Mouse (Mus musculus) intestine, embryonic 16.5 days (tissue): ENCODE data around the gene Zfp462. TPM values are rescaled to one million over a fixed set of nuclear protein-coding genes. Genes with fewer than 3 reads are reported as not detected.

Experiments used
- ATAC-seq: fragments of 200-750 bp; cut with Nextera tagmentation; 2 replicates; pipeline ENCODE4 v1.8.0; 2017; ENCODE audit warnings: moderate TSS enrichment, moderate library complexity
- H3K27ac ChIP-seq: fragments of 300-500 bp; sonication (generic); 2 replicates; pipeline ENCODE4 v1.5.1; 2014; ENCODE audit warnings: mild to moderate bottlenecking, low read length
- H3K27me3 ChIP-seq: fragments of 300-500 bp; sonication (generic); replicated peaks from 2 replicates; pipeline ENCODE4 v1.6.1; 2014; ENCODE audit warnings: low read length, control low read depth, mixed read lengths; ENCODE audit not compliant: control insufficient read depth, insufficient read depth
- H3K36me3 ChIP-seq: fragments of 300-500 bp; sonication (generic); 2 replicates; pipeline ENCODE4 v1.6.1; 2014; ENCODE audit warnings: low read length, control low read depth; ENCODE audit not compliant: control insufficient read depth, insufficient read depth
- H3K4me1 ChIP-seq: fragments of 300-500 bp; sonication (generic); 2 replicates; pipeline ENCODE4 v1.6.1; 2014; ENCODE audit warnings: low read length, control low read depth, mixed read lengths; ENCODE audit not compliant: control insufficient read depth, insufficient read depth
- H3K4me2 ChIP-seq: fragments of 300-500 bp; sonication (generic); 2 replicates; pipeline ENCODE4 v1.6.1; 2014; ENCODE audit warnings: low read depth, low read length, control low read depth
- H3K4me3 ChIP-seq: fragments of 300-500 bp; sonication (generic); 2 replicates; pipeline ENCODE4 v1.5.1; 2014; ENCODE audit warnings: mild to moderate bottlenecking, low read length
- H3K9ac ChIP-seq: fragments of 300-500 bp; sonication (generic); 2 replicates; pipeline ENCODE4 v1.6.1; 2014; ENCODE audit warnings: low read depth, low read length
- H3K9me3 ChIP-seq: fragments of 300-500 bp; sonication (generic); 2 replicates; pipeline ENCODE4 v1.6.1; 2016; ENCODE audit warnings: low read length, control low read depth; ENCODE audit not compliant: control insufficient read depth
- WGBS: fragments of 180-500 bp; shearing (Covaris S2); extraction: QIAGEN DNeasy Blood & Tissue Kit; methylation state at CpG from one replicate; pipeline ENCODE4 v1.1.7; 2014; 5-methylcytosine and 5-hydroxymethylcytosine counted together
- polyA plus RNA-seq: library from polyadenylated mRNA; unstranded; fragments of >200 nt; fragmentation: Nextera tagmentation; extraction: Ambion mirVana; gene quantifications from 2 replicates; pipeline ENCODE4 v1.2.1, GENCODE M21; 2015

Zfp462 gene
- polyA plus RNA-seq, 1 experiment from 2014 or later = 2.2 TPM

- H3K36me3 ChIP-seq = peaks cover 29% of the 10 kb centered on the region
- ATAC-seq = 0 out of 2 replicates have a peak, but pooled peaks have one; percentile 23
- no peaks in the 10 kb centered on the region for H3K27me3 ChIP-seq
- H3K9ac ChIP-seq = no peak overlapping the region
- no peak overlapping the region for H3K4me3 ChIP-seq
- H3K4me2 ChIP-seq = no peak overlapping the region
- H3K27ac ChIP-seq = no peak overlapping the region
- 0 out of 2 replicates have a peak, but pooled peaks cover 5% of the 10 kb centered on the region for H3K4me1 ChIP-seq
- WGBS = 71% methylated on average over 16 of the region's 16 CpGs
- H3K9me3 ChIP-seq = no peaks in the 10 kb centered on the region
Observed at GRCm38 (mm10) chr4:55013563-55014248, 68.9 kb downstream of the Zfp462 start.

- Histone ChIP-seq H3K9me3 (no peaks in the 10 kb centered on the region), H3K4me2 (no peak overlapping the region), H3K9ac (no peak overlapping the region), H3K4me3 (no peak overlapping the region), H3K27me3 (no peaks in the 10 kb centered on the region), H3K27ac (peak overlapping the region; percentile 61), H3K36me3 (peaks cover 19% of the 10 kb centered on the region), H3K4me1 (0 out of 2 replicates have a peak, but pooled peaks cover 5% of the 10 kb centered on the region)
- peak; percentile 90 for ATAC-seq
- 77% methylated on average over 13 of the region's 13 CpGs for WGBS
Observed at GRCm38 (mm10) chr4:55014731-55015463, 70.0 kb downstream of the Zfp462 start.

- peaks cover 15% of the 10 kb centered on the region for H3K36me3 ChIP-seq
- H3K9me3 ChIP-seq = no peaks in the 10 kb centered on the region
- H3K4me1 ChIP-seq = 0 out of 2 replicates have a peak, but pooled peaks cover 5% of the 10 kb centered on the region
- no peak overlapping the region for H3K9ac ChIP-seq
- whole genome bisulfite sequencing = 78% methylated on average over 2 of the region's 2 CpGs
- H3K4me3 ChIP-seq = no peak overlapping the region
- H3K27me3 ChIP-seq = no peaks in the 10 kb centered on the region
- peak; percentile 65 for ATAC-seq
- no peak overlapping the region for H3K4me2 ChIP-seq
- peak overlapping the region; percentile 61 for H3K27ac ChIP-seq
Observed at GRCm38 (mm10) chr4:55015517-55015916, 70.7 kb downstream of the Zfp462 start.

- H3K4me2 ChIP-seq = no peak overlapping the region
- H3K4me1 ChIP-seq = no peaks in the 10 kb centered on the region
- peak; percentile 42; the same call in 1 of the 2 replicates for ATAC-seq
- H3K27ac ChIP-seq = peak overlapping the region; percentile 47; the same call in 1 of the 2 replicates
- H3K36me3 ChIP-seq = peaks cover 11% of the 10 kb centered on the region; the same call in 1 of the 2 replicates
- H3K9me3 ChIP-seq = no peaks in the 10 kb centered on the region
- H3K4me3 ChIP-seq = no peak overlapping the region
- no peaks in the 10 kb centered on the region for H3K27me3 ChIP-seq
- H3K9ac ChIP-seq = no peak overlapping the region
- WGBS = 69% methylated on average over 10 of the region's 10 CpGs
Observed at GRCm38 (mm10) chr4:55026109-55026646, 81.3 kb downstream of the Zfp462 start.

- no peak overlapping the region for H3K4me3 ChIP-seq
- H3K9me3 ChIP-seq = no peaks in the 10 kb centered on the region
- H3K27ac ChIP-seq = no peak overlapping the region
- H3K27me3 ChIP-seq = no peaks in the 10 kb centered on the region
- H3K36me3 ChIP-seq = 0 out of 2 replicates have a peak, but pooled peaks cover 4% of the 10 kb centered on the region
- 86% methylated on average over 5 of the region's 5 CpGs for WGBS
- 0 out of 2 replicates have a peak, but pooled peaks cover 2% of the 10 kb centered on the region for H3K4me1 ChIP-seq
- H3K9ac ChIP-seq = no peak overlapping the region
- no peak for ATAC-seq
- H3K4me2 ChIP-seq = no peak overlapping the region
Observed at GRCm38 (mm10) chr4:55030401-55030800, 85.6 kb downstream of the Zfp462 start.

GRCm38 (mm10) chr4:55032317-55032930 lies 87.6 kb downstream of the Zfp462 start:
- Histone ChIP-seq H3K4me3 (no peak overlapping the region), H3K27me3 (no peaks in the 10 kb centered on the region), H3K9ac (no peak overlapping the region), H3K36me3 (0 out of 2 replicates have a peak, but pooled peaks cover 4% of the 10 kb centered on the region), H3K27ac (no peak overlapping the region), H3K4me1 (0 out of 2 replicates have a peak, but pooled peaks cover 2% of the 10 kb centered on the region), H3K4me2 (no peak overlapping the region), H3K9me3 (no peaks in the 10 kb centered on the region)
- 46% methylated on average over 8 of the region's 8 CpGs for WGBS
- no peak for ATAC-seq

- no peak for ATAC-seq
- H3K9me3 ChIP-seq = no peaks in the 10 kb centered on the region
- 0 out of 2 replicates have a peak, but pooled peaks cover 2% of the 10 kb centered on the region for H3K4me1 ChIP-seq
- no peaks in the 10 kb centered on the region for H3K27me3 ChIP-seq
- WGBS = 90% methylated on average over 6 of the region's 6 CpGs
- no peak overlapping the region for H3K4me3 ChIP-seq
- no peaks in the 10 kb centered on the region for H3K36me3 ChIP-seq
- no peak overlapping the region for H3K9ac ChIP-seq
- H3K27ac ChIP-seq = no peak overlapping the region
- no peak overlapping the region for H3K4me2 ChIP-seq
Observed at GRCm38 (mm10) chr4:55033452-55033851, 88.6 kb downstream of the Zfp462 start.

GRCm38 (mm10) chr4:55038139-55038538 lies 93.3 kb downstream of the Zfp462 start:
- Histone ChIP-seq H3K4me1 (no peaks in the 10 kb centered on the region), H3K9me3 (no peaks in the 10 kb centered on the region), H3K9ac (no peak overlapping the region), H3K4me3 (no peak overlapping the region), H3K36me3 (no peaks in the 10 kb centered on the region), H3K27ac (no peak overlapping the region), H3K4me2 (no peak overlapping the region), H3K27me3 (no peaks in the 10 kb centered on the region)
- ATAC-seq = no peak
- WGBS = 91% methylated on average over 6 of the region's 6 CpGs
